In genomic region chr13:63153397-63153796, GRCm38 (mm10) we compare ENCODE assay signal across 12 mouse cellular contexts.
DNase-seq lines count a peak whose midpoint lies in the region; ATAC-seq and TF ChIP-seq lines count a peak whose summit lies in the region.
"Had no signal": no experiment of that assay in that cellular context is flagged by ENCODE, and none has a peak within 500 bp of the region (broad histone marks: within the 10 kb centered on the region; RNA-seq: fewer than 3 reads in every experiment).

No protein-coding gene starts in this region.

- H3K4me2 ChIP-seq in heart, embryonic 12.5 days: no peak overlapping the region
- H3K4me2 ChIP-seq in limb, embryonic 14.5 days (replicated peaks; ENCODE audit: low read depth, low read length, severe bottlenecking): no peak overlapping the region
- H3K4me2 ChIP-seq: hindbrain, embryonic 15.5 days; midbrain, embryonic 15.5 days had no signal

- H3K4me1 ChIP-seq in heart, embryonic 12.5 days (replicated peaks): peaks cover 30% of the 10 kb centered on the region
- H3K4me1 ChIP-seq in brown adipose tissue, adult 24 weeks (ENCODE audit: control insufficient read depth, insufficient read depth, insufficient read length, low read length): peaks cover 15% of the 10 kb centered on the region
- peaks cover 30% of the 10 kb centered on the region for H3K4me1 ChIP-seq in limb, embryonic 14.5 days (ENCODE audit: control insufficient read depth, insufficient read depth, low read length)
- H3K4me1 ChIP-seq: midbrain, embryonic 15.5 days had no signal

- no peak overlapping the region for H3K4me3 ChIP-seq in heart, embryonic 12.5 days
- H3K4me3 ChIP-seq in brown adipose tissue, adult 24 weeks (ENCODE audit: insufficient read depth, low read depth, low read length): no peak overlapping the region
- no peak overlapping the region for H3K4me3 ChIP-seq in limb, embryonic 14.5 days (replicated peaks; ENCODE audit: low read length)
- H3K4me3 ChIP-seq: hindbrain, embryonic 15.5 days; midbrain, embryonic 15.5 days had no signal

- peak; percentile 33 to 47 for DNase-seq in heart, adult 9 months (ENCODE audit: low spot score in 2 of 2)
- DNase-seq in kidney, adult 11 months: peak; percentile 69
- DNase-seq in limb, embryonic 14.5 days (ENCODE audit: low spot score): no peak
- DNase-seq in gastrocnemius, postnatal 25 days: no peak
- DNase-seq: cerebellum, adult 9-11 months had no signal

- H3K9ac ChIP-seq in heart, embryonic 12.5 days: no peak overlapping the region
- H3K9ac ChIP-seq in limb, embryonic 14.5 days (ENCODE audit: low read depth, low read length, severe bottlenecking): no peak overlapping the region
- H3K9ac ChIP-seq: hindbrain, embryonic 15.5 days; midbrain, embryonic 15.5 days had no signal

- TF ChIP-seq POLR2A in limb, embryonic 14.5 days (IDR thresholded peaks at IDR 0.05; ENCODE audit: borderline replicate concordance, extremely low read depth, insufficient read depth, insufficient read length): no peak

- H3K36me3 ChIP-seq in heart, embryonic 12.5 days: no peaks in the 10 kb centered on the region
- no peaks in the 10 kb centered on the region for H3K36me3 ChIP-seq in limb, embryonic 14.5 days (ENCODE audit: control insufficient read depth, insufficient read depth, low read length)
- H3K36me3 ChIP-seq: hindbrain, embryonic 15.5 days; midbrain, embryonic 15.5 days had no signal

- H3K27ac ChIP-seq in heart, embryonic 12.5 days (ENCODE audit: poor library complexity, severe bottlenecking): no peak overlapping the region; the same call in 1 of the 2 replicates
- peak overlapping the region; percentile 36 for H3K27ac ChIP-seq in brown adipose tissue, adult 24 weeks (replicated peaks; ENCODE audit: low read depth, low read length)
- peak overlapping the region; percentile 58; the same call in 1 of the 2 replicates for H3K27ac ChIP-seq in limb, embryonic 14.5 days (replicated peaks; ENCODE audit: low read depth, low read length)
- H3K27ac ChIP-seq: hindbrain, embryonic 15.5 days; midbrain, embryonic 15.5 days had no signal

- no peaks in the 10 kb centered on the region for H3K27me3 ChIP-seq in heart, embryonic 12.5 days (replicated peaks)
- no peaks in the 10 kb centered on the region for H3K27me3 ChIP-seq in limb, embryonic 14.5 days (ENCODE audit: control insufficient read depth, insufficient read depth, low read length)
- H3K27me3 ChIP-seq: hindbrain, embryonic 15.5 days; midbrain, embryonic 15.5 days had no signal

- ATAC-seq in heart, embryonic 12.5 days (ENCODE audit: insufficient number of reproducible peaks, low FRiP score): no peak
- ATAC-seq in limb, embryonic 14.5 days (ENCODE audit: low FRiP score, low read depth): no peak
- no peak for ATAC-seq in CD4-positive, CD25-positive, alpha-beta regulatory T cell, adult 4 months
- ATAC-seq in erythroid progenitor cell, adult 5-6 weeks (replicated peaks; ENCODE audit: low FRiP score, poor library complexity, severe bottlenecking): no peak
- ATAC-seq: forebrain, embryonic 16.5 days; midbrain, embryonic 15.5 days had no signal

- 45% methylated on average over 2 of the region's 2 CpGs for WGBS in heart, embryonic 12.5 days
- WGBS in limb, embryonic 14.5 days: 25% methylated on average over 2 of the region's 2 CpGs

- no peaks in the 10 kb centered on the region for H3K9me3 ChIP-seq in heart, embryonic 12.5 days (replicated peaks)
- H3K9me3 ChIP-seq in limb, embryonic 14.5 days (ENCODE audit: control insufficient read depth, low read length): no peaks in the 10 kb centered on the region
- H3K9me3 ChIP-seq: hindbrain, embryonic 15.5 days; midbrain, embryonic 15.5 days had no signal

Comparison
In these comparisons a context has a peak if more than half of its experiments do, and no peak if none do; other contexts are left out.
1. DNase-seq: peak in heart, adult 9 months (2 of 2) and kidney, adult 11 months (single experiment); none in limb, embryonic 14.5 days (single experiment) and gastrocnemius, postnatal 25 days (single experiment).